Mouse (Mus musculus): Measurements from ENCODE around the gene Cemip. TPM values are rescaled to one million over a fixed set of nuclear protein-coding genes. Genes with fewer than 3 reads are reported as not detected.
A peak's percentile ranks its signal among the peaks of the same experiment; 100 is the strongest.

Gene Cemip
- polyA plus RNA-seq, 1 experiment from 2014 or later: 0.89 TPM

DNA sequence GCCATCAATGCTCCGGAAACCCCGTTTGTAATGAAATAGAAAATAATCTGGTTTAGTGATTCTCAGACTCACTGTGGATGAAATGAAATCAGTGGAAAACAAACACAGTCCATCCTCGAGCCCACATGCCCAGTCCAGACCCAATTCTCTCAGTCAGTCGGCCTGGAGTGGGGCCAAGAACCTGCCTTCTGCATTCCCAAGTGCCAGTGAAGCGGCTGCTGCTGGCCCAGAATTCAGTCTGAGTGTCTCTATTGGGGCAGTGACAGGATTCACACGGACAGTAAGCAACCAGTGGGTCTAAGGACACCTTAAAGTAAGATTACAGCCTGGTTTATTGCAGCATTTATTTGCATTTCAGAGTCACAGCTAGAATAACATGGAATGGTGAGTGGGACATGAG, 10.2 kb upstream of the Cemip start:
- Histone ChIP-seq H3K36me3 (ENCODE audit: control insufficient read depth, insufficient read depth, low read length) (no peaks in the 10 kb centered on the region), H3K9ac (ENCODE audit: low read length) (no peak overlapping the region), H3K4me2 (ENCODE audit: low read length) (no peak overlapping the region), H3K4me3 (ENCODE audit: control insufficient read depth in 1 of 2, insufficient read depth in 1 of 2, low read depth in 1 of 2, low read length in 2 of 2) (no peak overlapping the region), H3K4me1 (ENCODE audit: control insufficient read depth in 2 of 2, insufficient read depth in 2 of 2, low read length in 2 of 2) (peaks cover 2 to 3% of the 10 kb centered on the region in 2 experiments; a peak in 3 of 4 replicates), H3K9me3 (ENCODE audit: control insufficient read depth, low read length) (no peaks in the 10 kb centered on the region), H3K27me3 (ENCODE audit: control insufficient read depth, insufficient read depth, low read length) (no peaks in the 10 kb centered on the region), H3K27ac (replicated peaks in 1 of 2; ENCODE audit: control insufficient read depth in 1 of 2, insufficient read depth in 1 of 2, low read depth in 2 of 2, low read length in 2 of 2) (no peak overlapping the region)
- WGBS: 39% methylated on average over 6 of the region's 6 CpGs
- ATAC-seq (ENCODE audit: insufficient number of reproducible peaks, insufficient read depth, low FRiP score, low read depth): no peak

DNA sequence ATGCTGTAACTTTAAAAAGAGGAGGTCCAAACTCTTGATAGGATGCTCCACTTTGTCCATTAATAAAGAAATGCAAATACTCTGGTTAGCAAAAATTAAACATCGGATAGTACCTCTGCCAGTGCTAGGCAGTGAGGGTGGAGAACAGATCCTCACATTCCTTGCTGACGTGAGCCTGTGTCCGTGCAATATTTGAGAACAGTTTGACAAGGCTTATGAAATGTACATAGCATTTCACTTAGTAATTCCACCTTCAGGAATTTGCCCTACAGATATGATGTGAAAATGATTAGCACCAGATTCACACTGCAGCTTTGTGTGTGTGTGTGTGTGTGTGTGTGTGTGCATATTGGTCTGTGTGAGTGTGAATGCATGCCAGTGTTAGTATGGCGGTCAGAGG, 4.5 kb upstream of the Cemip start:
- Histone ChIP-seq H3K36me3 (ENCODE audit: control insufficient read depth, insufficient read depth, low read length) (no peaks in the 10 kb centered on the region), H3K9me3 (ENCODE audit: control insufficient read depth, low read length) (no peaks in the 10 kb centered on the region), H3K27ac (replicated peaks in 1 of 2; ENCODE audit: control insufficient read depth in 1 of 2, insufficient read depth in 1 of 2, low read depth in 2 of 2, low read length in 2 of 2) (no peak overlapping the region), H3K4me2 (ENCODE audit: low read length) (no peak overlapping the region), H3K9ac (ENCODE audit: low read length) (no peak overlapping the region), H3K4me1 (ENCODE audit: control insufficient read depth in 2 of 2, insufficient read depth in 2 of 2, low read length in 2 of 2) (peaks cover 4 to 10% of the 10 kb centered on the region in 2 experiments; a peak in 2 of 4 replicates), H3K27me3 (ENCODE audit: control insufficient read depth, insufficient read depth, low read length) (peaks cover 24% of the 10 kb centered on the region), H3K4me3 (ENCODE audit: control insufficient read depth in 1 of 2, insufficient read depth in 1 of 2, low read depth in 1 of 2, low read length in 2 of 2) (no peak overlapping the region)
- no peak for ATAC-seq (ENCODE audit: insufficient number of reproducible peaks, insufficient read depth, low FRiP score, low read depth)
- 45% methylated on average over 4 of the region's 4 CpGs for WGBS

DNA sequence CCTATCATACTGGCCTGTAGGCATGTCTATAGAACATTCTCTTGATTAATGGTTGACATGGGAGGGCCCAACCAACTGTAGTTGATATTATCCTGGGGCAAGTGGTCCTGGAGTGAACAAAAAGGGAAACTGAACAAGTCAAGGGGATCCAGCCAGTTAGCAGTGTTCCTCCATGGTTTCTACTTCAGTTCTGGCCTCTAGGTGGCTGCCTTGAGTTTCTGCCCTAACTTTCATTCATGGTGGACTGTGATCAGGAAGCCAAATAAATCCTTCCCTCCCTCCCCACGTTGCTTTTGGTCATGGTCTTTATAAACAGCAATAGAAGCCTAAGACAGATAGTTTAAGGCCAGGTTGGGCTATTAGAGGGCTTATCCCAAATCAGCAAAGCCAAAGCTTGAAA, 3.5 kb upstream of the Cemip start:
- H3K27me3 ChIP-seq (ENCODE audit: control insufficient read depth, insufficient read depth, low read length): peaks cover 34% of the 10 kb centered on the region
- no peak overlapping the region for H3K4me3 ChIP-seq (ENCODE audit: control insufficient read depth in 1 of 2, insufficient read depth in 1 of 2, low read depth in 1 of 2, low read length in 2 of 2)
- no peaks in the 10 kb centered on the region for H3K9me3 ChIP-seq (ENCODE audit: control insufficient read depth, low read length)
- ATAC-seq (ENCODE audit: insufficient number of reproducible peaks, insufficient read depth, low FRiP score, low read depth): no peak
- no peak overlapping the region for H3K9ac ChIP-seq (ENCODE audit: low read length)
- no peak overlapping the region for H3K27ac ChIP-seq (replicated peaks in 1 of 2; ENCODE audit: control insufficient read depth in 1 of 2, insufficient read depth in 1 of 2, low read depth in 2 of 2, low read length in 2 of 2)
- WGBS: 17% methylated on average over 1 of the region's 1 CpGs
- H3K4me1 ChIP-seq (ENCODE audit: control insufficient read depth in 2 of 2, insufficient read depth in 2 of 2, low read length in 2 of 2): peaks cover 9 to 16% of the 10 kb centered on the region in 2 experiments; a peak in 2 of 4 replicates
- no peak overlapping the region for H3K4me2 ChIP-seq (ENCODE audit: low read length)
- H3K36me3 ChIP-seq (ENCODE audit: control insufficient read depth, insufficient read depth, low read length): no peaks in the 10 kb centered on the region

GRCm38 (mm10) chr7:84088971-84089370, 2.7 kb upstream of the Cemip start:
- H3K4me3 ChIP-seq (ENCODE audit: control insufficient read depth in 1 of 2, insufficient read depth in 1 of 2, low read depth in 1 of 2, low read length in 2 of 2): no peak overlapping the region
- H3K27me3 ChIP-seq (ENCODE audit: control insufficient read depth, insufficient read depth, low read length): peaks cover 35% of the 10 kb centered on the region
- WGBS: 5% methylated on average over 4 of the region's 4 CpGs
- H3K4me2 ChIP-seq (ENCODE audit: low read length): no peak overlapping the region
- H3K9me3 ChIP-seq (ENCODE audit: control insufficient read depth, low read length): no peaks in the 10 kb centered on the region
- ATAC-seq (ENCODE audit: insufficient number of reproducible peaks, insufficient read depth, low FRiP score, low read depth): no peak
- H3K9ac ChIP-seq (ENCODE audit: low read length): no peak overlapping the region
- no peak overlapping the region for H3K27ac ChIP-seq (replicated peaks in 1 of 2; ENCODE audit: control insufficient read depth in 1 of 2, insufficient read depth in 1 of 2, low read depth in 2 of 2, low read length in 2 of 2)
- H3K36me3 ChIP-seq (ENCODE audit: control insufficient read depth, insufficient read depth, low read length): no peaks in the 10 kb centered on the region
- peaks cover 9 to 16% of the 10 kb centered on the region in 2 experiments; a peak in 2 of 4 replicates for H3K4me1 ChIP-seq (ENCODE audit: control insufficient read depth in 2 of 2, insufficient read depth in 2 of 2, low read length in 2 of 2)

DNA sequence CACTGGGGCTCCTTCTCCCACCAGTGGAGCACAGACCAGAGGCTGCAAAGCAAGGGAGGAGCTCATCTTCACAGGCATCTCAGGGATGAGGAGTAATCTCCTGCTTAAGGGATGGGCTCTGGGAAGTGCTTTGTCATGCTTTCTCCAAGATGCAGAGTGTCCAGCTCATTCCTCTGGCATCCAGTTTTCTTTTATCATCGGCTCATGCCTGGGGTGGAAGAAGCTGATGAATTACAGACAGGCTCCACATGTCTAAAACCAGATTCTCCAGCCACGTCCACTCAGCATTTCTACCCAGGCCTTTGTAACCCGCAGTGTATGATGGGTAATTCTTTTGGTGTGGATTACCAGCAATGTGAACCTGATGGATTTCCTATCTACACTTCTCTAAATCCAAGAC, 1.9 kb upstream of the Cemip start:
- H3K9me3 ChIP-seq (ENCODE audit: control insufficient read depth, low read length): no peaks in the 10 kb centered on the region
- no peak overlapping the region for H3K4me2 ChIP-seq (ENCODE audit: low read length)
- no peak overlapping the region for H3K9ac ChIP-seq (ENCODE audit: low read length)
- H3K4me3 ChIP-seq (ENCODE audit: control insufficient read depth in 1 of 2, insufficient read depth in 1 of 2, low read depth in 1 of 2, low read length in 2 of 2): no peak overlapping the region
- no peak for ATAC-seq (ENCODE audit: insufficient number of reproducible peaks, insufficient read depth, low FRiP score, low read depth)
- peaks cover 35% of the 10 kb centered on the region for H3K27me3 ChIP-seq (ENCODE audit: control insufficient read depth, insufficient read depth, low read length)
- no peaks in the 10 kb centered on the region for H3K36me3 ChIP-seq (ENCODE audit: control insufficient read depth, insufficient read depth, low read length)
- WGBS: 56% methylated on average over 3 of the region's 3 CpGs
- peaks cover 9 to 16% of the 10 kb centered on the region in 2 experiments; a peak in 2 of 4 replicates for H3K4me1 ChIP-seq (ENCODE audit: control insufficient read depth in 2 of 2, insufficient read depth in 2 of 2, low read length in 2 of 2)
- H3K27ac ChIP-seq (replicated peaks in 1 of 2; ENCODE audit: control insufficient read depth in 1 of 2, insufficient read depth in 1 of 2, low read depth in 2 of 2, low read length in 2 of 2): no peak overlapping the region

- Histone ChIP-seq H3K9me3 (ENCODE audit: control insufficient read depth, low read length) (no peaks in the 10 kb centered on the region), H3K36me3 (ENCODE audit: control insufficient read depth, insufficient read depth, low read length) (no peaks in the 10 kb centered on the region), H3K27me3 (ENCODE audit: control insufficient read depth, insufficient read depth, low read length) (peaks cover 35% of the 10 kb centered on the region), H3K27ac (replicated peaks in 1 of 2; ENCODE audit: control insufficient read depth in 1 of 2, insufficient read depth in 1 of 2, low read depth in 2 of 2, low read length in 2 of 2) (no peak overlapping the region), H3K4me2 (ENCODE audit: low read length) (peak overlapping the region; percentile 83), H3K4me3 (ENCODE audit: control insufficient read depth in 1 of 2, insufficient read depth in 1 of 2, low read depth in 1 of 2, low read length in 2 of 2) (peak overlapping the region; percentile 5 to 48), H3K9ac (ENCODE audit: low read length) (no peak overlapping the region), H3K4me1 (ENCODE audit: control insufficient read depth in 2 of 2, insufficient read depth in 2 of 2, low read length in 2 of 2) (peaks cover 9 to 11% of the 10 kb centered on the region in 2 experiments; a peak in 2 of 4 replicates)
- WGBS: 4% methylated on average over 39 of the region's 39 CpGs
- no peak for ATAC-seq (ENCODE audit: insufficient number of reproducible peaks, insufficient read depth, low FRiP score, low read depth)
Observed at GRCm38 (mm10) chr7:84085049-84085945, 1.0 kb downstream of the Cemip start.

DNA sequence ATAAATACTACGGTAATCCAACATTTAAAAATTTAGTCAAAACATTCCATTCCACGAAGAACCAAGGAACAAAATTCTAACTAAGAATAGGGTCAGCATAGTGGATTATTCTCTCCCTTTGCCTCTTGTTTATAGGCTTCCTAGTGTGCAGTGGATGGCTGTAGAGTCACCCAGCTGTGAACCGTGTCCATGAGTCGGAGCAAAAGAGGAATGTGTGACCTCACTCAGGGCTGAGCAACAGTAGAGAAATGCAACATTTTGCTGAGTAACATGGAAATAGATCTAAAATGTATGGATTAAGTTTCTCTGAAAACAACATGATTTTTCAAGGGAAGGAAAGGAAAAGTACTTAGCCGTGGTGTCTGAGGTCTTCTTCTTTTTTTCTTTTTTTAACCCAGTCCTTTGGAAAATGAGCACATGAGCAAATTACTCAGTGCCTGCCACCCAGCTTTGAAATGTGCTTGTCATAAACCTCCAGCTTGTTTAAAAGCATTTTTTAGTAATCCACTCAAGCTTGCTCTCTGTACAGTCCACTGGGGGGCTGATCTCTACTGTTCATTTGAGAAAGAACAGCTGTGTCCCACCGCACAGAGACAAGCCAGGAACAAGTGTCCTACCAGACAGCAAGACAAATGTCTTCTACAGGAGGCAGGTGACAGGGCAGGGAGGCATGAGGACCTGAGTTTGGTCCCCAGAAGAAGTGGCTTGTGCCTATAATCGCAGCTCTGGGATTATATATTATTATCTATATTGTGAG, 8.9 kb downstream of the Cemip start:
- 66% methylated on average over 7 of the region's 7 CpGs for WGBS
- Histone ChIP-seq H3K36me3 (ENCODE audit: control insufficient read depth, insufficient read depth, low read length) (no peaks in the 10 kb centered on the region), H3K27ac (replicated peaks in 1 of 2; ENCODE audit: control insufficient read depth in 1 of 2, insufficient read depth in 1 of 2, low read depth in 2 of 2, low read length in 2 of 2) (no peak overlapping the region), H3K9ac (ENCODE audit: low read length) (no peak overlapping the region), H3K4me3 (ENCODE audit: control insufficient read depth in 1 of 2, insufficient read depth in 1 of 2, low read depth in 1 of 2, low read length in 2 of 2) (no peak overlapping the region), H3K9me3 (ENCODE audit: control insufficient read depth, low read length) (no peaks in the 10 kb centered on the region), H3K4me1 (ENCODE audit: control insufficient read depth in 2 of 2, insufficient read depth in 2 of 2, low read length in 2 of 2) (no peaks in the 10 kb centered on the region), H3K27me3 (ENCODE audit: control insufficient read depth, insufficient read depth, low read length) (no peaks in the 10 kb centered on the region), H3K4me2 (ENCODE audit: low read length) (no peak overlapping the region)
- no peak for ATAC-seq (ENCODE audit: insufficient number of reproducible peaks, insufficient read depth, low FRiP score, low read depth)

Measured in heart, embryonic 14.5 days (tissue).